Mouse (Mus musculus) urinary bladder, postnatal 14 days (tissue): ENCODE data around the gene Mcam.
A peak's percentile ranks its signal among the peaks of the same experiment; 100 is the strongest.

ENCODE experiments used
- DNase-seq: peaks from one replicate; pipeline ENCODE4 v3.0.0; 2021; ENCODE audit warnings: low spot score

Gene Mcam

GRCm38 (mm10) chr9:44135731-44136411 lies 1.6 kb downstream of the Mcam start:
- DNase-seq = no peak

- DNase-seq = no peak
Measured at GRCm38 (mm10) chr9:44137846-44138245, 3.6 kb downstream of the Mcam start.

- no peak for DNase-seq
Measured at GRCm38 (mm10) chr9:44141951-44142350, 7.7 kb downstream of the Mcam start.

GRCm38 (mm10) chr9:44143421-44143820 lies 9.2 kb downstream of the Mcam start:
- DNase-seq = no peak

- no peak for DNase-seq
Measured at GRCm38 (mm10) chr9:44144023-44144717, 9.9 kb downstream of the Mcam start.

GRCm38 (mm10) chr9:44144718-44145060 lies 10.4 kb downstream of the Mcam start:
- DNase-seq = no peak

DNA sequence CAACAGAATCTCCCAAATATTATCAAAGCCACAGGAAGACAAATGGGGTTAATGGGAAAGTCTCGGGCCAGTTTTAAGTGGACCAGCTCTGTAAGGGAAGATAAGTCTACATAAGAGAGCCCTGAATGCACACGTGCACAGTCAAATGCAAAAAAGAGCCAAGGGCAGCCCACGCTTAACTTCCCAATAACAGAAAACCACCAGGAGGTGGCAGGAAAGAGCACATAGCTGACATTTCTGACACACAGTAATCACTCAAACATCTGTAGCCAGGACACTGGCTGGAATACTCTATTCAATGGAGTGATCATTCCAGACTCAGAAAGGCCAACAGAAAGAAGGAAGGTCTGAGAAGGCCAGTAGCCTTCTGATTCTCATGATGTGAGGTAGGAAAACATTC lies 13.0 kb downstream of the Mcam start:
- no peak for DNase-seq

GRCm38 (mm10) chr9:44159886-44160285 lies 25.6 kb downstream of the Mcam start:
- no peak for DNase-seq

DNA sequence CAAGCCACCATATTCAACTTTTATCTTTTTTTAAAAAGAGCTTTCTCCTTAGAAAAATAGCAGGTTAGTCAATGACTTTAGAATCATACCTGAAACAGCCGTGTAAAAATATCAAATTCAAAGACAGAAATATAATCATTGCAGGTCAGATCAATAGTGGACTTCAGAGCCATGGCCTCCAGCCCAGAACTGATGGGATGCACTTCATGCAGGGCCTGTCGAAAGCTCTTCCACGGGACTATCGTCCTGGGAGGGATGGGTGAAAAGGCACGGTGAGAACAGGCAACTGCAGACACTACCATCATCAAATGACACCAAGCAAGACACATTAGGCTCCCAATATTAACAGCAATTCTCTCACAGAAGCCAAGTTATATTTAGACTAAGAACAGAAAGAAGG lies 34.7 kb downstream of the Mcam start:
- no peak for DNase-seq

- no peak for DNase-seq
Measured at GRCm38 (mm10) chr9:44170691-44171151, 36.5 kb downstream of the Mcam start.

DNA sequence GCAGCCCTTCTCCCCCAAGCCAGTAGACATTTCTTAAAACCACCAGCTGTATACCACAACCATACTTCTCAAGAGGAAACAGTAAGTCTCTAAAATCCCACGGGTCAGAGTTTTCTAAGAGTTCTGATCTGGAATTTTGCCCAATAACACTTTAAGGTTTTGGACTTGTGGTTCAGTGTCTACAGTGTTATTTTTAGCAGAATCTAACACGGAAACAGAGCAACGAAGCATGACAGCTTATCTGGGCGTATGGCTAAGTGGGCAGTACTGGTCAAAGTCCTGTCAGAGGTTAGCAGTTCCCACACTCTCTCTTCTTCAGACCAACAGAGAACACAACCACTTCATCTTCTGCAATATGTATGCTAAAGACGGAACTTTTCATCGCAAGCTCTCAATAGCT lies 41.3 kb downstream of the Mcam start:
- DNase-seq = no peak

DNA sequence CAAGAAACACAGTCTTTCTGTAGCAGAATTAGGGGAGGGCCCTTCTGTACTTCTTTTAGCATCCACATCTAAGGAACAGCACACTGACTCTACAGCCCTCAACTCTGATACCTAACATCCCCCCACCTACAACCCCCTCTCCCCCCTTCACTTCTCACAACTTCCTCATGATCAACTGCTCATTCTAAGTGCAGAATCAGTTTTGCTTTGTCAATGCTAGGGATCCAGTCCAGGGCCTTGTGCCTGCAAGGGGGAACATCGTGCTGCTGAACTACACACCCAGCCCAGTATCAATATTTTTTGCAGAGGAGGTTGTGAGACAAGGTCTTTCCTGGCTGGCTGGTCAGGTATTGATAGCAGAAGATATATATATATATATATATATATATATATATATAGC lies 41.7 kb downstream of the Mcam start:
- DNase-seq = no peak

- no peak for DNase-seq
Measured at GRCm38 (mm10) chr9:44177405-44177804, 43.1 kb downstream of the Mcam start.

- no peak for DNase-seq
Measured at GRCm38 (mm10) chr9:44178389-44178788, 44.1 kb downstream of the Mcam start.

DNA sequence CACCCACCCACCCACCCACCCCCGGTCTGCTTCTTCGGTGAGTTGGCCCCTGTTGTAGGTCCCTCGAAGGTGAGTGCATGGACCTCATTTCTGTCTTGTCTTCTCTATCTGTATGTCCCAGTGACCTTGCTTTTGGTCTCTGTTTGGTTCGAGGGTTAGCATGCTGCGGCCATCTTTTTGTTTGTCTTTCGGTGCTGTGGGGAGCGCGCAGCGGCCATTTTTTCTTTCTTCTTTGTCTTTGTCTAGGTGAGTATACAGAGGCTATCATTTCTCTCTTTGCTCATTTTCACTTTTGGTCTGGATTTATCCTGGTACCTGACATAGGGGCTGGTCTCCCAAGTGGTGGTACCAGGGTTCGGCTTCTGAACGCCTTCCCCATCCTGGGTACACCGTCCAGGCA lies 44.5 kb downstream of the Mcam start:
- DNase-seq = no peak

DNA sequence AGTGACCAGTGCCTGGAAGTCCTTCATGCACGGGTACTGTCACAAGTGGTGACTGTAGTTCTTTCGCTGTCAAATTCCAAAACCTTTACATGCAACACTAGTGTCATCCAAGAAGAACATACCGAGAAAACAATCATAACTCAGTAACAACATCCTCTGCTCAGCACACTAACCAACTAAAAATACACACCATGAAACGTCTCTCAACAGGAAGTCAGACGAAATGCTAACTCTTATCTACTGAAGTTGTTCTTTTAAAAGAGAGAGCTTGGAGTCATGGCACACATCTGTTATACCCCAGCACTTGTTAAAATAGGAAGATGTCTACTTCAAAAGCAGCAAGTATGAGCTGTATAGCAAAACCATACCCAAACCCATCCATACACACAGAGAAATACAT lies 47.3 kb downstream of the Mcam start:
- no peak for DNase-seq

- DNase-seq = peak; percentile 57
Measured at GRCm38 (mm10) chr9:44182260-44182659, 48.0 kb downstream of the Mcam start.

GRCm38 (mm10) chr9:44188223-44188622 lies 54.0 kb downstream of the Mcam start:
- DNase-seq = no peak

GRCm38 (mm10) chr9:44191166-44191565 lies 56.9 kb downstream of the Mcam start:
- DNase-seq = no peak

DNA sequence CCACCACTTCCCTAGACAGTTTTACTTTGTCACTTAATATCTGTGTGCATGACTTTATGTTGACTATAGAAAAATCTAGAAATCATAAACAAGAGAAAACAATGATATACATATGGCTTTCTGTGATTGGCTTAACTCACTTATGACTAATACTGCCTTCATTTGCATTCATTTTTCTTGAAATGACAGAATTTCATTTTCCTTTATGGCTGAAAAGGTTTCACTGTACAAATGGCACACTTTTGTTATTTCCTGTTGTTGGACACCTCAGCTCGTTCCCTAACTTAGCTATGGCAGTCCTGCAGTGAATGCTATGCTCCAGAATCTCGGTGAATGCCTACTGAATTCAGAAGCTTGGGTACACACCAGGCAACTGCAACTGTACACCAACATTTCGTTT lies 58.0 kb downstream of the Mcam start:
- DNase-seq = no peak
